Mouse (Mus musculus): ENCODE measurements at regions not wholly inside any gene's neighbourhood (a gene's known extent, or its start where the extent isn't known, plus 50 kb on each side); places are given as distances from the start of the nearest gene placed in this dataset.

DNA sequence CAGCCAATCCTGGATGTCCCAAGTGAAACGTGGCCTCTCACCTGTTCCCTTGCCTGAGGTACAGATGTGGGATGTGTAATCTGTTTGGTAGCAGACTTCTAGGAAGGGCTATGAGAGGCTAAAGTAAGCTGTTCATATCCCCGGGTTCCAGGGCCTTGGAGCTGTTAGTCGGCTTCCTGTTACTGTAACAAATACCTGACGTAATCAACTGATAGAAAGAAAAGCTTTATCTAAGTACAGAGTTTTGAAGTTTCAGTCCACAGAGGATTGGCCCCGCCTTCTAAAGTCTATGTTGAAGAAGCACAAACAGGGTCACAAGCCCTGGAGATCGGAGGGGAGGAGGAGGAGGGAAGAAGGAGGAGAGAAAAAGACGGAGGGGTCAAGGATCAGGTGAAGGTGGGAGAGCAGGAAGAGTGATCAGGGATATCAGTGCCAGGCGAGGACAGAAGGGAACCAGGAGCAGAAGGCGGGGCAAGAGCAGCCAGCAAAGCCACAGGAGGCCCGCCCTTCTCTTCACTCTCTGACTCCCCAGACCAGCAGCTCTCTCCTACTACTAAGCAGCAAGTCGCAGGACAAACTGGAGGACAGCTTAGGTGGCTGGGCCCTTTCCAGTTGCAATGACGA lies 276.5 kb upstream of the Cdyl start:
- DNase-seq (ENCODE audit: low spot score in 2 of 2) = no peak

- DNase-seq (ENCODE audit: low spot score in 2 of 2) = no peak
Observed at GRCm38 (mm10) chr13:35383624-35384018, 276.0 kb upstream of the Cdyl start.

- DNase-seq (ENCODE audit: low spot score in 2 of 2) = no peak
Observed at GRCm38 (mm10) chr13:35388380-35388779, 271.3 kb upstream of the Cdyl start.

DNA sequence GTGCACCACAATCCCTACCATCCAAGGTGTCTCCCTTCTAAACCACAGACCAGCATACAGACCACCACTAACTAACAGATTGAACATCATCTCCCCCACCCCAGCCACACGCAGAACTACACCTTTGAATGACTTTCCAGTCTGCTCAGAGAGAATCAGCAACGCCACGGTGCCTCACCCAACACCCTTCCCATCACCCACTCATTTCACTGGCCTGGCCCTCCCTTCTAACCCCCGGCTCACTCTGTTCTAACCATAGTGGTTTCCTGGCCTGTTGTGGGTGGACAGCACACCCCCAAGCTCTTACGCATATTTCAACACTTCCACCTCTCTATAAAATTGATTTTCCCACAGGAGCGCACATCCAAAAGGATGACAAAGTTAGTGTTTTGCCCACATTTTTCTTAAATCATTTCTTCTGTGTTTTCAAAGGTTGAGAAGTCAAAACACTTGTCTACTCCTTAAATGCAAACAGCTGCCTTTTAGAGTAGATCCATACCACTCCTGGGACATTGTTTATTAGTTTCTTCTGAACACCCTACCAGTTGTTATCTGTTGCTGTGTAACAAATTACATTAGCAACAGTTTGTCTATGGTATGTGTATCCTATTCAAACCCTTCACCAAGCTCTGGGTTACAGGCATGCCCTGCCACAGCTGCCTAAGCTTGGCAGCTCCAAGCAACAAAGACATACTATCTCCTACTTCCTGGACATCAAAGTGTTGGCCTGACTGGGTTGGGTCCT lies 269.7 kb upstream of the Cdyl start:
- no peak for DNase-seq (ENCODE audit: low spot score in 2 of 2)

DNA sequence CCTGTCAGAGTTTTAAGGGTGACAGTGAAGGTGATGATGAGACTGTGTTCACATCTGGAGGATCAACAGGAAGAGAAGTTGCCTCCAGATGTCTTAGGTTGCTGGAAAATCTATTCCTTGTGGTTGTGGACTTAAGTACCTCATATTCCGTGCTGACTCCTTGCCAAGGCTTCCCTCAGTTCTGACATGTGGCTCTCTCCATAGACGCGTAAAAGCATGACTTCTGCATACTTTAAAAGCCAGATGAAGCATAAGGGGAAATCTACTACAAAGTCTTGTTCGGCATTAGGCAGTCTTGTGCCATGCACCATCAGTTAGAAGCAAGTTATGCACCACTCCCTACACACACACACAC lies 269.1 kb upstream of the Cdyl start:
- DNase-seq (ENCODE audit: low spot score in 2 of 2) = no peak

GRCm38 (mm10) chr13:35392167-35392566 lies 267.5 kb upstream of the Cdyl start:
- no peak for DNase-seq (ENCODE audit: low spot score in 2 of 2)

DNA sequence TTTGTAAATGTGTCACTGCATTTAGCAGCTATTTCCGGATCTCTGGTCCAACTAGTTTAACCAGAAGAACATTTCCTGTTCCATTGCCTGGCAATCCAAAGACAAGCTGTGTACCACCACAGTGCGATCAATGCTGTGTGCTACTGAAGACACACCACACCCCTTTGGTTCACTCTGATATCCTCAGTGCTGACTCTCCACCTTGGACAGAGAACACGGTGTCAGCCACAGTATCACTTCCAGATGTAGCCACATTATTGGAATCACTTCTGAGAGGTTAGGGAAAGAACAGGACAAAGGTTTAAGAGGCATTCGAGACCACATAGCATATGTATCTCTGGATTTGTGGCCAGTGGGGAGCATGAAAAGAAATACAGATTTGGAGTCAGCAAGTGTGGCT lies 264.4 kb upstream of the Cdyl start:
- no peak for DNase-seq (ENCODE audit: low spot score in 2 of 2)

- no peak for DNase-seq (ENCODE audit: low spot score in 2 of 2)
Observed at GRCm38 (mm10) chr13:35395630-35396029, 264.0 kb upstream of the Cdyl start.

- DNase-seq (ENCODE audit: low spot score in 2 of 2) = no peak
Observed at GRCm38 (mm10) chr13:35397166-35397565, 262.5 kb upstream of the Cdyl start.

- DNase-seq (ENCODE audit: low spot score in 2 of 2) = no peak
Observed at GRCm38 (mm10) chr13:35398192-35398591, 261.4 kb upstream of the Cdyl start.

DNA sequence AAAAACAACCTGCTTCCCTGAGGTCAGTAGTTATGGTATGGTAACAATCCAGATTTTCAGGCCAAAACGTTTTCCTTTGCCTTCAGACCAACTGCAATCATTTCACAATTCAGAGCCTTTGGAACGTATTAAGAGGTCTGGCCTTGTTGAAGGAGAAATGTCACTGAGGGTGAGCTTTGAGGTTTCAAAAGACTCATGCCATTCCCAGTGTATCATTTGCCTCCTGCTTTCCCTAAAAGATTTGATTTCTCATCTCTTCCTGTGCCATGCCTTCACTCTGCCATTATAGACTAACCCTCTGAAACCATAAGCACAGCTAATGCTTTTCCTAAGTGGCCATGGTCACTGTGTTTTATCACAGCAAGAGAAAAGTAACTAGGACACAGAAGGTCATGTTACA lies 256.8 kb upstream of the Cdyl start:
- no peak for DNase-seq (ENCODE audit: low spot score in 2 of 2)

- no peak for DNase-seq (ENCODE audit: low spot score in 2 of 2)
Observed at GRCm38 (mm10) chr13:35404428-35404827, 255.2 kb upstream of the Cdyl start.

DNA sequence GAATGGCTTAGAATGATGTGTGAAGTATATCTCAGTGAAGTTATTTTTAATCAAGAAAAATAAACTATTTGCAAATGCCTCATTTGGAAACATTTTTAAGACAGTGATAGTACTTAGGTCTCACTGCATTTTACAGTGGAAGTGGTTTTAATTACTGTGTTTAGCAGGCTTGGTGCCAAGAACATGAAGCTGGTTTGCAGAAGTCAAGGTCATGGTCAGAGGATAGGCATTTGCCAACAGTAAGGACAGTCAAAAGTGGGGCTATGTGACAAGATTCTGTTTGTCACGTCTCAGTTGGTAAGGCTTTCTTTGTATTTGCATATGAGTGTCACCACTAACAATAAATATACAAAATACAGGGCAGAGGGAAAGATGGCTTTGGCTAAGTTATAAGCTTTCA lies 254.2 kb upstream of the Cdyl start:
- no peak for DNase-seq (ENCODE audit: low spot score in 2 of 2)

DNA sequence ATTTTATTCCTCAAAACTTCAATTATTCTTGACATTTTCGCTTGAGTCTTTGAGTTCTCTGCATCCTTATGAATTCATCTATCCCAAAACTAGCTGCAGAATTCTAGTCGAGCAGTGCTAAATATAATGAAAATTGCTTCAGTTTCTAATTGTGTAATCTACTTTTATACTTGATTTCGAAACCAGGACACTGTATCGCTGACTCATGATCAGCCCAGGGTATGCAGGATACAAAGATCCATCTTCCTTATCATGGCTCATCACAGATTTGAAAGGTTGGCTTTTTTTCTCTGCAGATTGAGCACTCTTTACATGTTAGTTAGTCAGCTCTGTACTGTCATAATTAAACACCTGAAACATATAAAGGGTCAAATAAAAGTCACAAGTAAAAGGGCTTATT lies 242.1 kb upstream of the Cdyl start:
- DNase-seq (ENCODE audit: low spot score in 2 of 2) = no peak

GRCm38 (mm10) chr13:35420076-35420475 lies 239.6 kb upstream of the Cdyl start:
- DNase-seq (ENCODE audit: low spot score in 2 of 2) = no peak

GRCm38 (mm10) chr13:35426061-35426460 lies 233.6 kb upstream of the Cdyl start:
- DNase-seq (ENCODE audit: low spot score in 2 of 2) = no peak

GRCm38 (mm10) chr13:35435173-35435572 lies 224.5 kb upstream of the Cdyl start:
- no peak for DNase-seq (ENCODE audit: low spot score in 2 of 2)

DNA sequence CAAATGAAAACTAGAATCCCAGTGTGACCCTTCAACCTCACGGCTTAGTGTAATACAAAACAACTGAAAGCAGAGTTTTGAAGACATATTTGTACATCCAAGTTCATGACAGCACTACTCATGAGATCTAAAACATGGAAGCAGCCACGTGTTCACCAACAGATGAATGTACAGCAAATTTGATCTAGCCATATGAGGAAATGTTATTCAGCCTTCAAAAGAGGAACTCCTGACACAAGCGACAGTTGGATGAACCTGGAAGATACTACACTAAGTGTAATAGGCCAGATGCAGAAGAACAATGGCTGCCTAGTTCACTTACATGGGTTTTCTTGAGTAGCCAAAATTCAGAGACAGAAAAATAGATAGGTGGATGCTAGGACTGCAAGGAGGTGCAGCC lies 212.0 kb upstream of the Cdyl start:
- no peak for DNase-seq (ENCODE audit: low spot score in 2 of 2)

DNA sequence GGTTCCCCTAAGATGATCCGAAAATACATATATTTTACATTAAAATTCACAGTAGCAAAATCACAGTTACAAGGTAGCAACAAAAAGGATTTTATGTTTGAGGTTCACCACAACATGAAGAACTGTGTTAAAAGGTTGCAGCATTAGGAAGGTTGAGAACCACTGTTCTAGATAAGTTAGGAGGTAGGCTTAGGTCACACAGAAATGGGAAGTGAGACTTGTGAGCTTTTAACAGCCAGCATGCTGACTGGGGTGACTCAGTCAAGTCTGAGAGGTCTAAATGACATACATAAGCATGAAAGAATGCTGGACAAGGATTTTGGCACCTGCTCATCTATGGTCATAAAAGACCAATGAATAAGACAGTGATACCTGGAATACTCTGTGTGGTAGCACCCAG lies 207.2 kb upstream of the Cdyl start:
- no peak for DNase-seq (ENCODE audit: low spot score in 2 of 2)

GRCm38 (mm10) chr13:35453222-35453914 lies 206.3 kb upstream of the Cdyl start:
- DNase-seq (ENCODE audit: low spot score in 2 of 2) = no peak

GRCm38 (mm10) chr13:35460051-35460450 lies 199.6 kb upstream of the Cdyl start:
- no peak for DNase-seq (ENCODE audit: low spot score in 2 of 2)

- no peak for DNase-seq (ENCODE audit: low spot score in 2 of 2)
Observed at GRCm38 (mm10) chr13:35463231-35463630, 196.4 kb upstream of the Cdyl start.

GRCm38 (mm10) chr13:35463850-35464249 lies 195.8 kb upstream of the Cdyl start:
- no peak for DNase-seq (ENCODE audit: low spot score in 2 of 2)
